Mouse (Mus musculus): ENCODE measurements around the gene Map3k3. TPM values are rescaled to one million over a fixed set of nuclear protein-coding genes. Genes with fewer than 3 reads are reported as not detected.

Map3k3 gene
- total RNA-seq, 1 experiment = 43.7 TPM

GRCm38 (mm10) chr11:106158081-106158929 is 73.9 kb downstream of the Map3k3 start:
- in situ Hi-C loops (cut with MboI; ENCODE audit: low sequenced_read_pairs in 2 of 2, unreplicated experiment in 2 of 2) = no loop called here
- DNase-seq (ENCODE audit: low read depth, low spot score) = no peak
- H3K4me3 ChIP-seq (ENCODE audit: insufficient read depth in 1 of 2, low read depth in 1 of 2, low read length in 2 of 2, poor library complexity in 1 of 2, severe bottlenecking in 1 of 2) = peak overlapping the region; percentile 93 to 100; a peak in 2 of 4 replicates
- no peak overlapping the region for H3K27ac ChIP-seq (ENCODE audit: insufficient read depth, low read depth, low read length, poor library complexity, severe bottlenecking)
- H3K9me3 ChIP-seq (ENCODE audit: control insufficient read depth, insufficient read depth, low read depth, low read length) = no peaks in the 10 kb centered on the region
- peaks cover 0 to 15% of the 10 kb centered on the region in 2 experiments; a peak in 2 of 4 replicates for H3K4me1 ChIP-seq (ENCODE audit: control insufficient read depth in 2 of 2, insufficient read depth in 2 of 2, low read length in 2 of 2, poor library complexity in 1 of 2)
- peaks cover 22% of the 10 kb centered on the region; the same call in 1 of the 2 replicates for H3K36me3 ChIP-seq (ENCODE audit: control insufficient read depth, insufficient read depth, low read length, poor library complexity, severe bottlenecking)
- TF ChIP-seq ZNF384 (IDR thresholded peaks at IDR 0.05; ENCODE audit: low read depth, low read length) (no peak), HCFC1 (IDR thresholded peaks at IDR 0.05; ENCODE audit: borderline replicate concordance, insufficient read depth, low read length) (no peak), MAFK (IDR thresholded peaks at IDR 0.05; ENCODE audit: insufficient read depth, low read depth, low read length) (no peak), CHD2 (IDR thresholded peaks at IDR 0.05; ENCODE audit: low read depth, low read length) (no peak), ZC3H11A (IDR thresholded peaks at IDR 0.05; ENCODE audit: borderline replicate concordance, low read depth, low read length) (no peak)
- H3K9ac ChIP-seq (ENCODE audit: insufficient read depth, low read depth, low read length, poor library complexity, severe bottlenecking) = no peak overlapping the region

DNA sequence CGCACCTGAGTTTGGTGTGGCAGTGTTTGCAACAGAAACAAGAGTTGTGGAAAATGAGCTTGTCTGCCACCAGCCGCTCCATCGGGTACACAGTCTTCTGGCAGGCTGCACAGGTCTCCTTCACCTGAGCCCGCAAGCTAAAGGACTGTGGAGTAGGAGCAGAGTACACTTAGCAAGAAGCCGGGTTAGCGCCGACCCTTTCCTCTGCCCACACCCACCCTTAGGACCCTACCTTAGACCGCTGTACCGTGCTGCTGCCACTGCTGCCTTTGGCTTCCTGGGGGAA is 74.5 kb downstream of the Map3k3 start:
- peak overlapping the region; percentile 84; the same call in 1 of the 2 replicates for H3K9ac ChIP-seq (ENCODE audit: insufficient read depth, low read depth, low read length, poor library complexity, severe bottlenecking)
- in situ Hi-C loops (cut with MboI; ENCODE audit: low sequenced_read_pairs in 2 of 2, unreplicated experiment in 2 of 2) = no loop called here
- peaks cover 26% of the 10 kb centered on the region; the same call in 1 of the 2 replicates for H3K36me3 ChIP-seq (ENCODE audit: control insufficient read depth, insufficient read depth, low read length, poor library complexity, severe bottlenecking)
- H3K27ac ChIP-seq (ENCODE audit: insufficient read depth, low read depth, low read length, poor library complexity, severe bottlenecking) = no peak overlapping the region
- H3K9me3 ChIP-seq (ENCODE audit: control insufficient read depth, insufficient read depth, low read depth, low read length) = no peaks in the 10 kb centered on the region
- peak overlapping the region; percentile 93 to 100 for H3K4me3 ChIP-seq (ENCODE audit: insufficient read depth in 1 of 2, low read depth in 1 of 2, low read length in 2 of 2, poor library complexity in 1 of 2, severe bottlenecking in 1 of 2)
- no peak for DNase-seq (ENCODE audit: low read depth, low spot score)
- TF ChIP-seq HCFC1 (IDR thresholded peaks at IDR 0.05; ENCODE audit: borderline replicate concordance, insufficient read depth, low read length) = no peak
- TF ChIP-seq CHD2 (IDR thresholded peaks at IDR 0.05; ENCODE audit: low read depth, low read length) = no peak
- TF ChIP-seq MAFK (IDR thresholded peaks at IDR 0.05; ENCODE audit: insufficient read depth, low read depth, low read length) = no peak
- TF ChIP-seq ZNF384 (IDR thresholded peaks at IDR 0.05; ENCODE audit: low read depth, low read length) = no peak
- no peak for TF ChIP-seq ZC3H11A (IDR thresholded peaks at IDR 0.05; ENCODE audit: borderline replicate concordance, low read depth, low read length)
- H3K4me1 ChIP-seq (ENCODE audit: control insufficient read depth in 2 of 2, insufficient read depth in 2 of 2, low read length in 2 of 2, poor library complexity in 1 of 2) = peaks cover 0 to 15% of the 10 kb centered on the region in 2 experiments; a peak in 2 of 4 replicates

DNA sequence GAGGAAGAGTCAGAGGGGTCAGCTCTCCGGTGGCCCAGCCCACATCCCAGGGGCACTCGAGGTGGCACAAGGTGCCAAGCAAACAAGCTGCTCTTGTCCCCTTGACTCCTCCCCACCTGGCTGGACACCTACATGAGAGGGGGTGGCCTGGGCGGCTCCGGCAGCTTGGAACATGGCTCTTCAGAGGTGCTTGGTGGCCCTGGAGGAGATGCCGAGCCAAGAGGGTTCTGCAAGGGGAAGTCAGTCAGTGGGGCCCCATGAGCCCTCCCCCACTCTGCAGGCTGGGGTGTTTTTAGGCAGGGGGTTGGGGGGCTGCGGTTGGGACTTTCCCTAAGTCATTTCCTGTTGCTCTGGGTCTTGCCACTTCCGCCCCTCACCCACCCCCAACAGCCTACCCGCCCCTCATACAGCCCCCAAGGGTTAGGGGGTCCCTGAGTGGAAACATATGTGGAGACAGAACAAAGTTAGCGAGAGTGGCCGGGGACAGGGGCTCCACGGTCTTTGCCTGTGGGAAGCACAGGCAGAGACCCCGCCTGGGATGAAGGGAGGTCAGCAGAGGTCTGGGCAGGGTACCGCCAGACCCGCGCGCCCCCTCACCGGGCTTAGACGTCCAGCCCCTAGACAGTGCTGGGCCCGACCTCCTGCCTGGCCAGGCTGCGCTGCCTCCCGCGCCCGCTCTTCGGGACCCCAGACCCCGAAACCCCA is 75.0 kb downstream of the Map3k3 start:
- Histone ChIP-seq H3K4me1 (ENCODE audit: control insufficient read depth in 2 of 2, insufficient read depth in 2 of 2, low read length in 2 of 2, poor library complexity in 1 of 2) (peaks cover 0 to 15% of the 10 kb centered on the region in 2 experiments; a peak in 2 of 4 replicates), H3K27ac (ENCODE audit: insufficient read depth, low read depth, low read length, poor library complexity, severe bottlenecking) (no peak overlapping the region), H3K9me3 (ENCODE audit: control insufficient read depth, insufficient read depth, low read depth, low read length) (no peaks in the 10 kb centered on the region), H3K4me3 (ENCODE audit: insufficient read depth in 1 of 2, low read depth in 1 of 2, low read length in 2 of 2, poor library complexity in 1 of 2, severe bottlenecking in 1 of 2) (peak overlapping the region; percentile 93 to 100), H3K9ac (ENCODE audit: insufficient read depth, low read depth, low read length, poor library complexity, severe bottlenecking) (peak overlapping the region; percentile 84), H3K36me3 (ENCODE audit: control insufficient read depth, insufficient read depth, low read length, poor library complexity, severe bottlenecking) (peaks cover 25% of the 10 kb centered on the region; the same call in 1 of the 2 replicates)
- DNase-seq (ENCODE audit: low read depth, low spot score) = no peak
- in situ Hi-C loops (cut with MboI; ENCODE audit: low sequenced_read_pairs in 2 of 2, unreplicated experiment in 2 of 2) = no loop called here
- TF ChIP-seq HCFC1 (IDR thresholded peaks at IDR 0.05; ENCODE audit: borderline replicate concordance, insufficient read depth, low read length) (no peak), CHD2 (IDR thresholded peaks at IDR 0.05; ENCODE audit: low read depth, low read length) (no peak)

- peak overlapping the region; percentile 93 to 100 for H3K4me3 ChIP-seq (ENCODE audit: insufficient read depth in 1 of 2, low read depth in 1 of 2, low read length in 2 of 2, poor library complexity in 1 of 2, severe bottlenecking in 1 of 2)
- H3K36me3 ChIP-seq (ENCODE audit: control insufficient read depth, insufficient read depth, low read length, poor library complexity, severe bottlenecking) = peaks cover 24% of the 10 kb centered on the region; the same call in 1 of the 2 replicates
- no peak for DNase-seq (ENCODE audit: low read depth, low spot score)
- in situ Hi-C loops (cut with MboI; ENCODE audit: low sequenced_read_pairs in 2 of 2, unreplicated experiment in 2 of 2) = no loop called here
- H3K4me1 ChIP-seq (ENCODE audit: control insufficient read depth in 2 of 2, insufficient read depth in 2 of 2, low read length in 2 of 2, poor library complexity in 1 of 2) = peaks cover 0 to 15% of the 10 kb centered on the region in 2 experiments; a peak in 2 of 4 replicates
- H3K9ac ChIP-seq (ENCODE audit: insufficient read depth, low read depth, low read length, poor library complexity, severe bottlenecking) = peak overlapping the region; percentile 84
- H3K9me3 ChIP-seq (ENCODE audit: control insufficient read depth, insufficient read depth, low read depth, low read length) = no peaks in the 10 kb centered on the region
- TF ChIP-seq MAFK (IDR thresholded peaks at IDR 0.05; ENCODE audit: insufficient read depth, low read depth, low read length) (no peak), CHD2 (IDR thresholded peaks at IDR 0.05; ENCODE audit: low read depth, low read length) (no peak), ZNF384 (IDR thresholded peaks at IDR 0.05; ENCODE audit: low read depth, low read length) (no peak), ZC3H11A (IDR thresholded peaks at IDR 0.05; ENCODE audit: borderline replicate concordance, low read depth, low read length) (no peak), HCFC1 (IDR thresholded peaks at IDR 0.05; ENCODE audit: borderline replicate concordance, insufficient read depth, low read length) (no peak)
- no peak overlapping the region for H3K27ac ChIP-seq (ENCODE audit: insufficient read depth, low read depth, low read length, poor library complexity, severe bottlenecking)
These were observed 75.8 kb downstream of the Map3k3 start for GRCm38 (mm10) chr11:106159921-106160840.

Data from ES-E14 (cell line).